Mouse (Mus musculus) E14TG2a.4 (cell line): ENCODE data around the gene Rgs10.

Source experiments
- CTCF ChIP-seq: conservative IDR thresholded peaks from 2 replicates; pipeline ENCODE4 v1.5.1; 2014; ENCODE audit warnings: low read length
- NANOG ChIP-seq: IDR thresholded peaks from 2 replicates; pipeline ENCODE4 v1.6.1; 2014; ENCODE audit warnings: borderline replicate concordance, low read length, mixed read lengths
- POU5F1 ChIP-seq: IDR thresholded peaks from 2 replicates; pipeline ENCODE4 v1.6.1; 2014; ENCODE audit warnings: low read length, borderline replicate concordance

GRCm38 (mm10) chr7:128373751-128374150 is 44.8 kb downstream of the Rgs10 start:
- no peak for TF ChIP-seq CTCF
- TF ChIP-seq NANOG: no peak
- no peak for TF ChIP-seq POU5F1
